Mouse (Mus musculus): ENCODE data around the gene Lrrfip2. TPM values are rescaled to one million over a fixed set of nuclear protein-coding genes. Genes with fewer than 3 reads are reported as not detected.

Gene Lrrfip2
- polyA plus RNA-seq, 1 experiment from 2014 or later = 85.9 TPM

- POLR2A ChIA-PET = no interaction called here
- in situ Hi-C loops (cut with MboI; ENCODE audit: low pct_unique_long_range_greater_than_20kb) = no loop called here
- DNase-seq (ENCODE audit: low read depth, low spot score) = no peak
Measured at GRCm38 (mm10) chr9:111188731-111189130, 71.3 kb downstream of the Lrrfip2 start.

DNA sequence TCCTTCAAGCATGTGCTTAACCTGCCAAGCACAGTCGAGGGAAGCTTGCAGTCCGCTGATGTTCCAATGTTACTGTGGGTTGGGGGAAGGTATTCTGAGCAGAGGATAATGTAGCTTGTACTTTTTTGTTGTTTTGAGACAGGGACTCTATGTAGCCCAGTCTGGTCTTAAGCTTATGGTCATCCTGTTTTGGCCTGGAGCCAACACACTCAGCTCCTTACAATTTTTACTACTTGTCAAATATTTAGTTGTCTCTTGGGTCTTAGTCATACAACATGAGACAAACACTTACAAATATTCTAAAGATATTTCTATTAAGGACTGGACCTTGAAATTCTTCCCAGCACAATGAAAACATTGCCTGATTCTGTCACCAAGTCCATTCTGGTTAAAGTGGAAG lies 75.8 kb downstream of the Lrrfip2 start:
- H3K27me3 ChIP-seq = no peaks in the 10 kb centered on the region
- no peak for DNase-seq (ENCODE audit: low read depth, low spot score)
- POLR2A ChIA-PET = no interaction called here
- no peak for ATAC-seq
- CTCF ChIA-PET = interaction anchor here (1.1 to 1.8 kb wide), 2 partner anchors 11 to 100 kb away, joined by 3 to 4 read pairs; no protein-coding TSS in a partner anchor
- no peak for TF ChIP-seq CTCF (IDR thresholded peaks at IDR 0.05)
- in situ Hi-C loops (cut with MboI; ENCODE audit: low pct_unique_long_range_greater_than_20kb) = no loop called here

More at GRCm38 (mm10) chr9:111188731-111189130, 71.3 kb downstream of the Lrrfip2 start:
- no peak for TF ChIP-seq CTCF (IDR thresholded peaks at IDR 0.05)
- no peak for ATAC-seq
- no peaks in the 10 kb centered on the region for H3K27me3 ChIP-seq
- CTCF ChIA-PET = interaction anchor here (1.3 kb wide), 1 partner anchor 95 kb away, joined by 4 read pairs; no protein-coding TSS in a partner anchor

- POLR2A ChIA-PET = no interaction called here
- no peaks in the 10 kb centered on the region for H3K27me3 ChIP-seq
- no peak for TF ChIP-seq CTCF (IDR thresholded peaks at IDR 0.05)
- CTCF ChIA-PET = no interaction called here
- no peak for DNase-seq (ENCODE audit: low read depth, low spot score)
- in situ Hi-C loops (cut with MboI; ENCODE audit: low pct_unique_long_range_greater_than_20kb) = no loop called here
- ATAC-seq = no peak
Measured at GRCm38 (mm10) chr9:111197116-111197515, 79.7 kb downstream of the Lrrfip2 start.

DNA sequence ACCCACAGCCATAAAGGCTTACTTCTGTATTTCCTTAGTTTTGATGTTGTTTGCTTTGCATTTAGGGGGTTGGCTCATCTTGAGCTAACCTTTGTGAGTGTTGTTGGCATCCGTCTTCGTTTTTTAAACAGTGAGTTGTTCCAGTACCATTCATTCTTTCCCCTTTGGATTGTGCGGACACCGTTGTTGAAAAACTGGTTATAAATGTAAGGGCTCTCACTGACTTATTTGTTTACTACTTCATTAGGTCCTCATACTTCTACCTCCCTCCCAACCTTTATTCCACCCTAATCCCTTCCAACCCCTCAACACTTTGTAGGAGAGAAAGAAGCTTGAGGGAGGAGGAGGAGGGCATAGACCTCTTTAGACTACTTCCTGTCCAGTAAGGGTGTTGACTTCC lies 80.3 kb downstream of the Lrrfip2 start:
- ATAC-seq (no peak), DNase-seq (ENCODE audit: low read depth, low spot score) (no peak)
- ChIA-PET CTCF (no interaction called here), POLR2A (no interaction called here)
- in situ Hi-C loops (cut with MboI; ENCODE audit: low pct_unique_long_range_greater_than_20kb) = no loop called here
- TF ChIP-seq CTCF (IDR thresholded peaks at IDR 0.05) = no peak
- H3K27me3 ChIP-seq = no peaks in the 10 kb centered on the region

DNA sequence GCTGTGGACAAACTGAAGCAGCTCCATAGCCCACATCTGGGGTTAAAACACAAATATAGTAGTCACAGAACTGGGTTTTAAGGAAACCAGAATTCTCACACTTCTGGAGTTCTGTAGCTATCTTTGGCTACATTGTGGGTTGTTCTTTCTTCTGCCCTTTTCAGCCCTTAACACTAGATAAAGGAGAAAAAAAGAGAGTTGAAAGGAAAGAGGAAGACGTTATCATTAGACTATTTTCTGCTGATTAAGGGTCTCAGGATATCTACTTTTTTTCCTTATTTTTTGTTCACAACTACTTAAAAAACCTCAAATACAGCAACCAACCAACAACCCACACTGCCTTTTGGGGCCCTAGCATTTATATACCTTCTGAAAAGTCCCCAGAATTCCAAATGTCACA lies 80.9 kb downstream of the Lrrfip2 start:
- H3K27me3 ChIP-seq = no peaks in the 10 kb centered on the region
- ChIA-PET POLR2A (no interaction called here), CTCF (no interaction called here)
- ATAC-seq (no peak), DNase-seq (ENCODE audit: low read depth, low spot score) (no peak)
- no peak for TF ChIP-seq CTCF (IDR thresholded peaks at IDR 0.05)
- in situ Hi-C loops (cut with MboI; ENCODE audit: low pct_unique_long_range_greater_than_20kb) = no loop called here

DNA sequence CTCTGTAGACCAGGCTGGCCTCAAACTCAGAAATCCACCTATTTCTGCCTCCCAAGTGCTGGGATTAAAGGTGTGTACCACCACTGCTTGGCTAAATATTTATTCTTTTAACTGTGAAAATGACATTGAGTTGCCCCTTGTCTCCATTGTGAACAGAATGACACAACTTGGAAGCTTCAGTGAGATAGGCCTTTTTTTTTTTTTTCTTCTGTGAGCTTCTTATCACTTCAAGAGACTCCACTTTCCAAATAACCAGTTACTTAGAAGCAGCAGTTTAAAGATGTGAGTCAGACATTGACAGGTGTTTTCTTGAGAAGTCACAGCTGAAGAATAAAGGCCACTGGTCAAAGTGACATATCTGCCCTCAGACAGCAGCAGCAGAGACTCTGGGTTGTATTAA lies 82.8 kb downstream of the Lrrfip2 start:
- in situ Hi-C loops (cut with MboI; ENCODE audit: low pct_unique_long_range_greater_than_20kb) = loop anchor here (10.0 kb wide), 1 partner anchor 105 kb away; no protein-coding TSS in a partner anchor
- ChIA-PET CTCF (interaction anchor here (1.4 to 2.0 kb wide), 2 partner anchors 10 to 22 kb away, joined by 4 to 5 read pairs; no protein-coding TSS in a partner anchor), POLR2A (interaction anchor here (0.6 to 1.0 kb wide), 2 partner anchors 9 to 101 kb away, joined by 5 read pairs; no protein-coding TSS in a partner anchor)
- TF ChIP-seq CTCF (IDR thresholded peaks at IDR 0.05) = no peak
- ATAC-seq = no peak
- H3K27me3 ChIP-seq = no peaks in the 10 kb centered on the region
- no peak for DNase-seq (ENCODE audit: low read depth, low spot score)

DNA sequence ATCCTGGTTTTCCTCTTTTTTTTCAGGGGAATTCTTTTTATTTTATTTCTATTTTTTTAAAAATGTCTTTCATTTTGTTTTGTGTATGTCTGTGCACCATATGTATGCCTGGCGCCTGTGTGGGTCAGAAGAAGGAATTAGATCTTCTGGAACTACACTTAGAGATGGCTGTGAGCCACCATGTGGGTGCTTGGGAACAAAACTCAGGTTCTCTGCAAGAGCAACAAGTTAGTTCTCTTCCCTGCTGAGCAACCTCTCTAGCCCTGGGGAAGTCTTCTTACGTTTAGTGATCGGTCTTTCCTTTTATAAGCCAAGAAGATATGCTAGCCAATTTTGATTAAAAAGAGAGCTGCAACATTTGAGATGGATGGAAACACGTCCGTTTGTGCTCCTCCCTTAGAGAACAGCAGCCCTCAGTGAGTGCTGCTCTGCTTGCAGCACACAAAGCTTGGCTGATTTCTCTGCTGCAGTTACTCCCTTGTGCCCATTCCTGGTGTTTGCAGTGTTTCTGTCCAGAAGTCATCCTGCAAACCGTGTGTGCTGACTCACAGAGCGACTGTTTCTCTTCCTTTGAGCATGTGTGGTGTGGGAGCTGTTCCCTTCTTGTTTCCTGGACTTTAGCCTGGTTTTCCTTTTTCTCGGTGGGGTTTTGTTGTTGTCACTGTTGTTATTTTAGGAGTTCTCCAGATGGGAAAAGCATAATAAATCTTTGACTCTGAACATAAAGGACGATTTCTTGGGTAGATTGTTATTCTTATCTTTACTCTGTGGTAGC lies 87.4 kb downstream of the Lrrfip2 start:
- DNase-seq (ENCODE audit: low read depth, low spot score) = no peak

DNA sequence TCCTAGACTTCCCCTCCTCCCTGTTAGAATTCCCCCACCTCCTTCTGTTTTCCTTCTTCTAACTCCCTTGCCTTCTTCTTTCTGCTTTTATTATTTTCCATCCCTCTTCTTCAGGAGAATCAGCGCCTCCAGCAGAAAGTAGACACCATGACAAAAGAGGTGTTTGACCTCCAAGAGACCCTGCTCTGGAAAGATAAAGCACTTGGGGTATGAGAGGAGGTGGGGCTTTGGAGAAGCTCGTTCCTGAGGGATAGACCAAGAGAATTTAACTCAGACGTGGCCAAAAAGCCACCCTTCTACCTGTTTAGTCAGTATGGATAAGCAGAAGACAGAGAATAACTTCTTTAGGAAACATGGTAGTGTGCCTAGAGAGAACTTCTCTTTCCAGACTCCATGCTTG lies 90.3 kb downstream of the Lrrfip2 start:
- ATAC-seq = no peak
- CTCF ChIA-PET = interaction anchor here (0.7 kb wide), 1 partner anchor 52 kb away, joined by 3 read pairs; no protein-coding TSS in a partner anchor
- POLR2A ChIA-PET = interaction anchor here (1.0 kb wide), 1 partner anchor 14 kb away, joined by 3 read pairs; no protein-coding TSS in a partner anchor
- no peaks in the 10 kb centered on the region for H3K27me3 ChIP-seq
- no peak for TF ChIP-seq CTCF (IDR thresholded peaks at IDR 0.05)
- DNase-seq (ENCODE audit: low read depth, low spot score) = no peak
- in situ Hi-C loops (cut with MboI; ENCODE audit: low pct_unique_long_range_greater_than_20kb) = loop anchor here (10.0 kb wide), 1 partner anchor 113 kb away; no protein-coding TSS in a partner anchor

More for the DNA sequence above, 87.4 kb downstream of the Lrrfip2 start:
- no peaks in the 10 kb centered on the region for H3K27me3 ChIP-seq
- no peak for ATAC-seq
- TF ChIP-seq CTCF (IDR thresholded peaks at IDR 0.05) = no peak
- in situ Hi-C loops (cut with MboI; ENCODE audit: low pct_unique_long_range_greater_than_20kb) = loop anchor here (10.0 kb wide), 1 partner anchor 110 kb away; no protein-coding TSS in a partner anchor
- POLR2A ChIA-PET = no interaction called here
- CTCF ChIA-PET = interaction anchor here (1.2 kb wide), 1 partner anchor 10 kb away, joined by 3 read pairs; no protein-coding TSS in a partner anchor

GRCm38 (mm10) chr9:111208185-111208584 lies 90.8 kb downstream of the Lrrfip2 start:
- ChIA-PET CTCF (interaction anchor here (0.7 kb wide), 1 partner anchor 51 kb away, joined by 3 read pairs; no protein-coding TSS in a partner anchor), POLR2A (interaction anchor here (1.0 kb wide), 1 partner anchor 14 kb away, joined by 3 read pairs; no protein-coding TSS in a partner anchor)
- DNase-seq (ENCODE audit: low read depth, low spot score) (no peak), ATAC-seq (no peak)
- TF ChIP-seq CTCF (IDR thresholded peaks at IDR 0.05) = no peak
- in situ Hi-C loops (cut with MboI; ENCODE audit: low pct_unique_long_range_greater_than_20kb) = loop anchor here (10.0 kb wide), 1 partner anchor 113 kb away; no protein-coding TSS in a partner anchor
- no peaks in the 10 kb centered on the region for H3K27me3 ChIP-seq

- ChIA-PET POLR2A (no interaction called here), CTCF (no interaction called here)
- TF ChIP-seq CTCF (IDR thresholded peaks at IDR 0.05) = no peak
- peak; percentile 65 for ATAC-seq
- no peak for DNase-seq (ENCODE audit: low read depth, low spot score)
- H3K27me3 ChIP-seq = no peaks in the 10 kb centered on the region
- in situ Hi-C loops (cut with MboI; ENCODE audit: low pct_unique_long_range_greater_than_20kb) = loop anchor here (10.0 kb wide), 1 partner anchor 114 kb away; no protein-coding TSS in a partner anchor
Measured at GRCm38 (mm10) chr9:111209158-111209699, 91.8 kb downstream of the Lrrfip2 start.

DNA sequence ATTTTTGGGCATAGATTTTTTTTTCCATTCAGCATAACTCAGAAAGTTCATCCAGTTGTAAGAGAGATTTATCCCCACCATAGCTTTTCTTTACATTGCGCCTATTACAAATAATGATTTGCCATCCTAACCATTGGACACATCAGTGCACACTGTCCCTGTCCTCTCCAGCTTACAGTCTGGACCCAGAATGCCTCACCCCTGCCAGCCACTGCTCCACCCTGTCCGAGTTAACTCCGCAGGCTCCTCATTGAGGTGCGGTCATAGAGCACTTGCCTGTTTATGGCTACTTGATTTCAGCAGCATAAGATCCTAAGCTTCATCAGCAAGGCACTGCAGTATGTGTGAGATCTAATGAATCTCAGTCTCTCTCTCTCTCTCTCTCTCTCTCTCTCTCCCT lies 93.0 kb downstream of the Lrrfip2 start:
- no peak for ATAC-seq
- CTCF ChIA-PET = interaction anchor here (1.0 kb wide), 1 partner anchor 117 kb away, joined by 3 read pairs; no protein-coding TSS in a partner anchor
- TF ChIP-seq CTCF (IDR thresholded peaks at IDR 0.05) = no peak
- in situ Hi-C loops (cut with MboI; ENCODE audit: low pct_unique_long_range_greater_than_20kb) = no loop called here
- POLR2A ChIA-PET = no interaction called here
- DNase-seq (ENCODE audit: low read depth, low spot score) = no peak
- H3K27me3 ChIP-seq = no peaks in the 10 kb centered on the region
